Mouse (Mus musculus) neural tube, embryonic 14.5 days (tissue): ENCODE results near the gene Npff. TPM values are rescaled to one million over a fixed set of nuclear protein-coding genes. Genes with fewer than 3 reads are reported as not detected.
A peak's percentile ranks its signal among the peaks of the same experiment; 100 is the strongest.

ENCODE experiments used
- ATAC-seq: fragments of 200-750 bp; cut with Nextera tagmentation; 2 replicates; pipeline ENCODE4 v1.8.0; 2017; ENCODE audit warnings: low read depth, mild to moderate bottlenecking, moderate TSS enrichment, moderate library complexity
- H3K27ac ChIP-seq: fragments of 300-500 bp; sonication (generic); 2 replicates; pipeline ENCODE4 v1.5.1; 2014; ENCODE audit warnings: low read depth, mild to moderate bottlenecking, control low read depth, low read length, moderate library complexity, mixed read lengths
- H3K27me3 ChIP-seq: fragments of 300-500 bp; sonication (generic); 2 replicates; pipeline ENCODE4 v1.6.1; 2014; ENCODE audit warnings: low read length; ENCODE audit not compliant: control insufficient read depth, insufficient read depth
- H3K36me3 ChIP-seq: fragments of 300-500 bp; sonication (generic); 2 replicates; pipeline ENCODE4 v1.6.1; 2014; ENCODE audit warnings: low read length, mixed read lengths; ENCODE audit not compliant: control insufficient read depth, insufficient read depth
- H3K4me1 ChIP-seq: fragments of 300-500 bp; sonication (generic); 2 replicates; pipeline ENCODE4 v1.6.1; 2014; ENCODE audit warnings: low read length; ENCODE audit not compliant: control insufficient read depth, insufficient read depth
- H3K4me2 ChIP-seq: fragments of 300-500 bp; sonication (generic); 2 replicates; pipeline ENCODE4 v1.6.1; 2014; ENCODE audit warnings: mild to moderate bottlenecking, low read depth, low read length, control low read depth
- H3K4me3 ChIP-seq: fragments of 300-500 bp; sonication (generic); 2 replicates; pipeline ENCODE4 v1.5.1; 2014; ENCODE audit warnings: low read depth, low read length, control low read depth, mixed read lengths
- H3K9ac ChIP-seq: fragments of 300-500 bp; sonication (generic); replicated peaks from 2 replicates; pipeline ENCODE4 v1.6.1; 2014; ENCODE audit warnings: low read depth, mild to moderate bottlenecking, control low read depth, low read length, mixed read lengths
- H3K9me3 ChIP-seq: fragments of 300-500 bp; sonication (generic); 2 replicates; pipeline ENCODE4 v1.6.1; 2016; ENCODE audit warnings: low read length; ENCODE audit not compliant: control insufficient read depth
- WGBS: fragments of 180-500 bp; shearing (Covaris S2); extraction: QIAGEN DNeasy Blood & Tissue Kit; methylation state at CpG from one replicate; pipeline ENCODE4 v1.1.7; 2014; 5-methylcytosine and 5-hydroxymethylcytosine counted together
- polyA plus RNA-seq: library from polyadenylated mRNA; unstranded; fragments of >200 nt; fragmentation: Nextera tagmentation; extraction: Ambion mirVana; gene quantifications from 2 replicates; pipeline ENCODE4 v1.2.1, GENCODE M21; 2014

The Npff gene
- polyA plus RNA-seq, 1 experiment from 2014 or later: 23.9 TPM

GRCm38 (mm10) chr15:102547478-102547877, 22.7 kb upstream of the Npff start:
- no peak overlapping the region for H3K4me2 ChIP-seq
- 78% methylated on average over 3 of the region's 3 CpGs for WGBS
- H3K4me3 ChIP-seq: no peak overlapping the region
- no peaks in the 10 kb centered on the region for H3K9me3 ChIP-seq
- no peak overlapping the region for H3K9ac ChIP-seq
- H3K27ac ChIP-seq: peak overlapping the region; percentile 45; the same call in 1 of the 2 replicates
- no peaks in the 10 kb centered on the region for H3K27me3 ChIP-seq
- H3K4me1 ChIP-seq: no peaks in the 10 kb centered on the region
- H3K36me3 ChIP-seq: peaks cover 22% of the 10 kb centered on the region
- ATAC-seq: no peak; the same call in 1 of the 2 replicates

DNA sequence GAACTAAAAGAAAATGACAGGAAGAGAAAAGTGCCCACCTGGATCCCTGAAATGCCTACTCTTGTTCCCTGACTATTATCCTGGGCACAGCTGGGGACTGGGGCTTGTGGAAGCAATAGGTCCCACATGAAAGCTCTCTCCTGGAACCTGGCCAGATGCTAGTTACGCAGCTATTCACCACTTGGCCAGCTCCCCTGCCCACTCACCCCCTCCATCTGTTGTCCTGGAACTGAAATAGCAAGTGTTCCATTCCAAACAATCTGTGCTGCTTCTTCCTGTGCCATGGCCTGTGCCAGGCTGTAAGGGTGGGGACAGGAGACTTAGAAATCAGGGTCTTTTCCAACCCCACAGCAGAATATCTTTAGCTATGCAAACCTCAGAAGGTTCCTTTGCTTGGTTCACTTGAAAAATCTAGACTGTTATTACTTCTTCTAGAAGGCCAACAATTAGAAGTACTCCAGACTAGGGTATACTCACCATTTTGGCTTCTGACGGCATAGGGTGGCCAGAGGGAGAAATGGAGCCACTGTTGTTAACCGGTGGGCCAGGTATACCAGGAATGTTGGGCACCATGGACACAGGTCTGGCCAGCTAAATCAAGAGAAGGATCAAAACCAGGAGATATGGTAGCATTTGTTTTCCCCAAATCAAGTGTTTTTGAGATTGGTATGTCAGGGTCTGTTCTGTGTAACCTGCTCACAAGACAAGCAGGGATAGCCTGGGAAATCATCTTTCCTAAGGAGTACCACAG, 22.1 kb upstream of the Npff start:
- Histone ChIP-seq H3K9ac (no peak overlapping the region), H3K9me3 (no peaks in the 10 kb centered on the region), H3K36me3 (peaks cover 18% of the 10 kb centered on the region), H3K27me3 (no peaks in the 10 kb centered on the region), H3K27ac (peak overlapping the region; percentile 45; the same call in 1 of the 2 replicates), H3K4me2 (no peak overlapping the region), H3K4me1 (no peaks in the 10 kb centered on the region), H3K4me3 (no peak overlapping the region)
- peak; percentile 49; the same call in 1 of the 2 replicates for ATAC-seq
- WGBS: 72% methylated on average over 3 of the region's 3 CpGs

- H3K9ac ChIP-seq: no peak overlapping the region
- H3K4me3 ChIP-seq: no peak overlapping the region
- H3K36me3 ChIP-seq: peaks cover 16% of the 10 kb centered on the region; the same call in 1 of the 2 replicates
- H3K4me1 ChIP-seq: no peaks in the 10 kb centered on the region
- 89% methylated on average over 3 of the region's 3 CpGs for WGBS
- no peak for ATAC-seq
- no peaks in the 10 kb centered on the region for H3K9me3 ChIP-seq
- H3K27ac ChIP-seq: 0 out of 2 replicates have a peak overlapping the region, but pooled peaks have one; percentile 7
- H3K4me2 ChIP-seq: no peak overlapping the region
- H3K27me3 ChIP-seq: no peaks in the 10 kb centered on the region
Measured at GRCm38 (mm10) chr15:102546246-102546645, 21.5 kb upstream of the Npff start.

DNA sequence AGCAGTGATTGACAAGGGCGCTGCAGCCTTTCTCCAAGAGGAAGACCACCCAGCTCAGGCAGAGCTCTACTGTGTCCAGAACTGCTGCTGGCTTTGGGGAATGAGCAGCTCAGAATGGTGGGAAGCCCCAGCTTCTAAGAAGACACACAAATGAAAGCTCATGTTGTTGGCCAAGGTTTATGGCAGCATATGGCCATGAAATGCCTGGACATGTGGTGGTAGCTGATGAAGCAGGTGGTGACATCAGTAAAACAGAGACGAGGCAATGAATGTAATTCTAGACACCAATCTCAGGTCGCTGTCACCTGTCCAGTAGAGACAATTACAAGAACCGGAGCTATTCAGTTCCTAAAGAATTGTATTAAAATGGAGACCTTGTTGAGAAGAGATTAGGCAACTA, 20.1 kb upstream of the Npff start:
- WGBS: 87% methylated on average over 4 of the region's 4 CpGs
- no peak overlapping the region for H3K4me2 ChIP-seq
- no peak overlapping the region for H3K9ac ChIP-seq
- H3K4me1 ChIP-seq: no peaks in the 10 kb centered on the region
- no peaks in the 10 kb centered on the region for H3K27me3 ChIP-seq
- no peak overlapping the region for H3K27ac ChIP-seq
- no peak overlapping the region for H3K4me3 ChIP-seq
- no peaks in the 10 kb centered on the region for H3K9me3 ChIP-seq
- peaks cover 15% of the 10 kb centered on the region for H3K36me3 ChIP-seq
- ATAC-seq: no peak

GRCm38 (mm10) chr15:102533926-102534325, 9.2 kb upstream of the Npff start:
- H3K36me3 ChIP-seq: peaks cover 39% of the 10 kb centered on the region
- no peak overlapping the region for H3K27ac ChIP-seq
- ATAC-seq: no peak
- no peak overlapping the region for H3K4me2 ChIP-seq
- WGBS: 91% methylated on average over 7 of the region's 7 CpGs
- H3K4me3 ChIP-seq: no peak overlapping the region
- no peaks in the 10 kb centered on the region for H3K9me3 ChIP-seq
- H3K27me3 ChIP-seq: no peaks in the 10 kb centered on the region
- H3K4me1 ChIP-seq: no peaks in the 10 kb centered on the region
- H3K9ac ChIP-seq: no peak overlapping the region

GRCm38 (mm10) chr15:102532106-102532900, 7.6 kb upstream of the Npff start:
- Histone ChIP-seq H3K27ac (no peak overlapping the region), H3K9ac (no peak overlapping the region), H3K36me3 (peaks cover 33% of the 10 kb centered on the region), H3K4me3 (no peak overlapping the region), H3K4me2 (no peak overlapping the region), H3K9me3 (no peaks in the 10 kb centered on the region), H3K4me1 (no peaks in the 10 kb centered on the region), H3K27me3 (no peaks in the 10 kb centered on the region)
- WGBS: 83% methylated on average over 3 of the region's 3 CpGs
- no peak for ATAC-seq

DNA sequence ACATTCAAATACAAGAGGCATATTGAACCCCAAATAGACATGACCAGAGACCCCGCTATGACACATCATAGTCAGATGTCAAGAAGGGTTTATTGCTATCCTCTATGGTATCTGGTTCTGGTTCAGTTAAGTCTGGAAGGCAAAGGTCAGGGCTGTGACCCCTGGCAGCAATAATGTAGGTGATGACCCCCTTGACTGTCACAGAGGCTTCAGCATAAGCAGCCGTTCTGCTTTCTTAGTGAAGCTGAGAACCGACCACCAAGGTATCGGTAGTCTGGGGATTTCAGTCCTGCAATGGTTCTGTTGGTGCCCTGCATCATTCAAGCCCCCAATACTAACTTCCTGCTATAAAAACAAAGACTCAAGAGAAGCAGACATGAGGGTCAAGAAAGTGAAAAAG, 6.8 kb upstream of the Npff start:
- Histone ChIP-seq H3K9ac (no peak overlapping the region), H3K36me3 (peaks cover 32% of the 10 kb centered on the region), H3K4me1 (no peaks in the 10 kb centered on the region), H3K27ac (no peak overlapping the region), H3K27me3 (no peaks in the 10 kb centered on the region), H3K4me2 (no peak overlapping the region), H3K9me3 (no peaks in the 10 kb centered on the region), H3K4me3 (no peak overlapping the region)
- 83% methylated on average over 4 of the region's 4 CpGs for WGBS
- ATAC-seq: no peak

DNA sequence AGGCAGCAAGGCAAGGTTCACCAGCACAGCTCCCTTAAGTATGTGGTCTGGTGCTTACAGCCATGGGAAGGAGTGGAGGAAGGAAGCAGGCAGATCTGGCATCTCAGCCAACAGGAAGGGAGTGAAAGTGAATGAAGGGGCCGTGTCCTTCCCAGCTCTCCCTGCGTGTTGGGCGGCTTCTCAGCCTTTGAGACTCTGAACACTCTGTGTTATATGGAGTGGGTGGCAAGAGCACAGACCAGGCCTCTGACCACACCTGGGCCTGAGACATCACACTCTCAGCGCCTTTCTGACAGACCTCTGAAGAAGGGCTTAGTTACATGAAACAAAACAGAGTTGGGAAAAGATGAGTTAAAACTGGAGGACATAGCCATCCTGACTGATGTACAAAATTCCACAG, 5.8 kb upstream of the Npff start:
- WGBS: 87% methylated on average over 4 of the region's 4 CpGs

DNA sequence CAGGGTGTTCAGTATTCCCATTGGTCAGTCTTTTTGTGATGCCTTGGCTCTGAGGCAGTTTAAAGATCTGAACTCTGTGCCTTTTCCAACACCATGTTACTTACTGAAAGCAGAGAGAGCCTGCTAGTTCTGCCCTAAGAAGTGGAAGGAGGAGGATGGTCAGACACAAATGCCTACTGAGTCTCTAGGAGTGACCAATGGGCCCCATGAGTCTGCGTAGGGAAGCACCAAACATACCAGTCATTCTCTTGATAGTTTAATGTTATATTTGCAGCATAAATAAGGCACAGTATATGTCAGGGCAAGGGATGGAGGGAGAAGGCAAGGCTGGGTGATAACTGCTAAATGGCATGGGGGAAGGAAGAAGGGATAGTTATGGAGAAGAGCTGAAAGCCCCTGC, 3.7 kb upstream of the Npff start:
- Histone ChIP-seq H3K4me3 (no peak overlapping the region), H3K36me3 (peaks cover 16% of the 10 kb centered on the region), H3K9ac (no peak overlapping the region), H3K4me1 (no peaks in the 10 kb centered on the region; the same call in 1 of the 2 replicates), H3K27me3 (no peaks in the 10 kb centered on the region), H3K4me2 (no peak overlapping the region), H3K27ac (no peak overlapping the region), H3K9me3 (no peaks in the 10 kb centered on the region)
- WGBS: 96% methylated on average over 1 of the region's 1 CpGs
- ATAC-seq: no peak

More for the DNA sequence above, 5.8 kb upstream of the Npff start:
- Histone ChIP-seq H3K27ac (no peak overlapping the region), H3K27me3 (no peaks in the 10 kb centered on the region), H3K9ac (no peak overlapping the region), H3K4me1 (no peaks in the 10 kb centered on the region), H3K9me3 (no peaks in the 10 kb centered on the region), H3K36me3 (peaks cover 22% of the 10 kb centered on the region), H3K4me3 (no peak overlapping the region), H3K4me2 (no peak overlapping the region)
- ATAC-seq: no peak
